Mouse (Mus musculus) spleen, postnatal 4 days (tissue): Measurements from ENCODE around the gene Pter.
A peak's percentile ranks its signal among the peaks of the same experiment; 100 is the strongest.

ENCODE experiments used
- DNase-seq, 2 experiments: peaks; one replicate each; pipeline ENCODE4 v3.0.0; 2022; ENCODE audit warnings: low spot score in 2 of 2

The Pter gene

DNA sequence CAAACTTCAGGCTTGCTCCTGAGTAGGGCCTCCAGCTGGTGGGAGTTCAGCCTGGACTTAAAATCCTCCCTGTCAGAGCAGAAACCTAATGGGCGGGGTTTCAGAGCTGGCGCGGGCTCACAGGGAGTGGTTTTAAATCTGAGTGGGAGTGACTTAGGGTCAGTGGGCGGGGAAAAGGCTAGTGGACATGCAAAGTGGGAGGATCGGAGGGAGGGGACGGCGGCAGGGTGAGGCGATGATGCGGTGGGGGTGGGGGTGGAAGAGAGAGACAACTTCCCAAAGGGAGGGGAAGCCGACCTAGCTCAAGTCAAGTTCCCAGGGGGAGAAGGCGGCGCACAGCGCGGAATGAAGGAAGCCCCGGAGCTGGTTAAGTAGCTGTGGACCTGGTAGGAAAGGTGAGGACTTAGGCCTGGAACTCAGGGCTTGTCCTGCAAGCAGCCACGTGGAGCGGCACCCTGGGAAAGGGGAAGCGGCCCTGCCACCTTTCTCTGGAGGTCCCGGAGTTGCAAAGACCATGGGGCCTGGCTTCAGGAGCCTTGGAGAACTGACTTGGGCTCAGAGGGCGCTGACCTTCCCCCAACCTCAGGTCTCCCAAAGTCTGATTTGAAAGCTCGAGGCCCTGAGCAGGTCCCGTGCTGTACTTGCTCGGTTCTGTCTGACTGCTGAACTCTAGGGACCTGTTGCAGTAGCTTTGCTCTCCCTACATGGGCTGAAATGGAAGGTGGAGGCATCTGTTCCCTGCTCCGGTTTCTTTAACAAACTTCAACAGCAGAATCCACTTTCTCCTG lies at the start of gene Pter:
Pter (plus strand) TSS at position 238 of the 788 bp plus-strand sequence.
- peak; percentile 76 to 79 for DNase-seq

DNA sequence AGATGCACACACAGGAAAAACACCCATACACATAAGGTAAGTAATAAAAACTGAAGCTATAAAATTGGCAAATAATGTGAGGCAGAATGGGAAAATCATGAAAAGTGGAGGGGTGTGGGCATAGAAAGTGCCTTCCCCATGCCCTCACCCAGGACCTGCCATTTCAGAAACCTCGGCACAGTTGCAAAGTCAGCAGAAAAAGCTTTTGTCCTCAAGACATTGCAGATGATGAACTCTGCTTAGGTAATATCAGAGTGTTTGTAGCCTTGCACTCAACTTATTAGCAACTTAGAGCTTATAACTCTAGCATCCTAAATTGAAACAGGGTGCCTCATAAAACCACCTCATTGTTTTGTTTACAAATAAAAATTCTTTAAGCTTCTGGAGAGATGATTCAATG lies 49.6 kb upstream of the Pter start:
- no peak for DNase-seq

DNA sequence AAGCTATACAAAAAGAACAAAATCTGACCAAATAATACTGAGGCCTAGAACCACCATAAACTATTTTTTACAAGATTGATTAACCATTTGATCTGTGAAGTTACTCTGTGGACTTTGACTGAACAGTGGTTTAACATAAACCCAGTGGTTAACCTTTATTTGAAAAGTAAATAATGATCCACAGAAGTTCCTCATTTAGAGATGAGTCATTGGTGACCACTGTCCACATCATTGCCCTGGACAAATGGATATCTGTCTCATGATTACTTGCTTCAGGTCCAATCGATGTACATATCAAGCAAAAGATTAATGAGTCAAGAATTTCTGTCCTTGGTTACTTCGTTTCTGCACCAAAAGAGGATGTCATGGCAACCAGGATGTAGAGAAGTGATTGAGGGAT lies 44.3 kb upstream of the Pter start:
- no peak for DNase-seq

DNA sequence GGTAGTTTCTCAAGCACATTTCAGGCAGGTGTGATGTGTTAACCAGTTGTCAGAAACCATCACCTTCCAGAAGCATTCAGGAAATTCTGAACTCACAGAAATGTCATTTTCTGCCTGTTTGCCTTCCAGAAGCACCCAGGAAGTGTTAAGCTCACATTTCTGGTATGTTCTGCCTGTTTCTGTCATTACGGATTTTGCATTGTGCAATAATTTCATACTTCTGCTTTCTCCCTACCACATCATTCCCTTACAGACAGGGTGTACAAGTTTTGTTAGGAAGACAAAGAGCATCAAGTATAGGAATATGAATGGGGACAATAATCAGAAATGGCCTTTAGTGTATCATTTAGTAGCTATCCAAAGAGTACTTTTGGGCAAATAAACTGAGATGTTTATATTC lies 42.8 kb upstream of the Pter start:
- no peak for DNase-seq

DNA sequence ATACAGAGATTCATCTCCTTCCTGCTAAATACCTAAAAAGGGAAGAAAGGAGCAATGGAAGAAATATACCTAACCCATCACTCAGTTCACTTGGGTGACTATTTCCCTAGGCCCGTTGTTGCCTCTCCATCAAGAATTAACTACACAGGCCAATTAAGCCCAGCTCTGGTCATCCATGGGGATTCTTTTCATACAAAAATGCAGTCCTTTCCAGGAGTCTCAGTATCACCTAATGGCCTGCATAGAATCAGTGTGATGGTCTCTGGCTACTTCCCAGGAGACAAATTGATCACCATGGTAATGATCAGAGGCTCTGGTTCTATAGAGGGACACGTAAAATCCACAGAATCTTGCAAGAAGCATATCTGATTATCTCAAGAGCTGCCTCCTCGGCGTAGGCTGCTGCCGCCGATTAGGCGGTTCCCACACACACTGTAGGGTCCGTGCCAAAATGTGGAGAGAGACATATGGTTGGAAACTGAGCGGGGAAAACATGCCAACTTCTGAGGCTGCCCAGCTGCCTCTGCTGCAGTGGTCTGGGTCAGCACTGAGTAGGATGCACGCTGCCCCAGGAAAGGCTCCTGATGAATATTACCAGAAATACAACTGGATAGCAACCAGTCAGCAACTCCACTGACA lies 40.4 kb upstream of the Pter start:
- no peak for DNase-seq

DNA sequence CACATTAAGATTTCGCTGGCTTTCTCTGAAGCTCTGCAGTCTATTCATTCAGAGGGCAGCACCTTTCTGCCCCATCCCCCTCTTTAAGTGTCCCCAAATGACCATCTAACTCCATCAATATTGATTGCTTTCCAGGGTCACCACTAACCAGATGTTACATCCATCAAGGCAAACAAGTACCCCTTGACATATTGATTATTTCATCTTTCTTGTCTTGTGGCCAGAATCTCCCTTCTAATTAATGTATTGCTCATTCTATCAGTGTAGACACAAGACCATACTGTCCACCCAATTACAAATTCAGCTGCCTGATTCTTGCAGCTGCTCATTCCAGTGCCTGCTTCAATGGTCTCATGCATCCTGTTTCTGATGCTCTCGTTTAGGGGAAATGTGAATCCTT lies 36.8 kb upstream of the Pter start:
- no peak for DNase-seq

DNA sequence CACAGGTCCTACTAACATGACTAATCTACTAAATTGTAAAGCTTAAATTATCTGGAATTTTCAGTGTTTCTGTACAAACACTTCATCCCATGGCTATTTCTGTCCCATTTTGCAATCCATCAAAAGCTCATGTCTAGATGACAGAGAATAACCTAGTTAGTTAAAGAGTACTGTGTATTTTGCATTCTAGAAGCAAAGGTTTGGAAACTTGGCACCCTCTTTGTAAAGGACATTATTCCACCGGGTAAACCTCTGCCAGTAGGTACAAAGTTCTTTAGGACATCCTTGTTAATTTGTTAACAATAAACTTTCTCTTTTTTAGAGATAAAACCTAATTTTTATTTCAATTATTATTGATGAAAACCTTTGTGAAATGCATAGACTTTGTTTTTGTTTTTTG lies 18.1 kb upstream of the Pter start:
- no peak for DNase-seq

DNA sequence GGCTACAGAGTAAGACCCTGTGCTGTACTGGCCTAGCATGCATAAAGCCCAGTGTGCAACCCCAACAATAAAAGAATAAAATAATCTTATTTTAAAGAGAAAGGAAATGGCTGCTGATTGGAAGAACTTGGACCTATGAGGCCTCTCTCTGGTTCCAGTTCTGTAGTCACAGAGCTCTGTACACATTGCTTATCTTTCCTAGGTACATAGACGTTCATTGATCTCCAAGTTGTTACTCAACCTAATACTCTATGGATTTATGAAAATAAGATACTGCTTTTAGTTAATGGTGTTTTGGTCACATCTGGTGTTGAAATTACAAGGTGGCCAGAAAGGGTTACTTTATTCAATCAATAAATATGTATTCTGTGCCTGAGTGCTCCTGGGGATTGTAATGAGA lies 1.8 kb downstream of the Pter start:
- no peak for DNase-seq

DNA sequence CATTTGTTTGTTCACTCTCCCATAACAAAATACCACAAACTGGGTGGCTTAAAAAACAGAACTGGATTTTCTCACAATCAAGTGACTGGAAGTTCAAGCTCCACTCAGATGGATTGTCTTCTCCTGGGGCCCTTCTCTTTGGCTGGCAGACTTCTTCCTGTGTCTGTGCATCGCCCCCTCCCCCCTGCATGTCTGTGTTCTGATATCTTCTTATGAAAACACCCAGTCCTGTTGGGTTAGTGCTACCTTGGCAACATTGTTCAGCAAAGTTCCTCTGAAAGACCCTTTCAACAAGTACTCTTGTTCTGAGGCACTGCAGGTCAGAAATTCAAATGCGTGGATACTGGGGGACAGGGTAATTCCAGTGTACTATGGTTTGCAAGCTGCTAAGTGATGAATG lies 6.5 kb downstream of the Pter start:
- no peak for DNase-seq

DNA sequence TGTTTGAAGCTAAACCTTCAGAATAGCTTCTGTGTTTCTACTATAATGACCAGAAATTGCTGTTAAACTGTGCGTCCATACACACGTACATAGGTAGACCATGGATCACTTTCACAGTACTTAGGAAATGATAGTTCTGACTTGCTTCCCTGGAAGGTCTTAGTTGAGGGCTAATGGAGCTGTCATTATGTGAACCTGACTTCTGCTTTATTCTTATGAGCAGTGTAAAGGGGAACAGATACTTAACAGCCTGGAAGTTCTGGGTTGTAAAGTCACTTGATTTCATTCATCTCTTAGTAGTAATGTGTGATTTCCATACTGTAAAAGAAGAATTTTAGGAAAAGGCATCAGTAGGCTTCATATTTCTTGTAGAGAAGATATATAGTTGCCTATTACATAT lies 10.1 kb downstream of the Pter start:
- DNase-seq, result no peak

DNA sequence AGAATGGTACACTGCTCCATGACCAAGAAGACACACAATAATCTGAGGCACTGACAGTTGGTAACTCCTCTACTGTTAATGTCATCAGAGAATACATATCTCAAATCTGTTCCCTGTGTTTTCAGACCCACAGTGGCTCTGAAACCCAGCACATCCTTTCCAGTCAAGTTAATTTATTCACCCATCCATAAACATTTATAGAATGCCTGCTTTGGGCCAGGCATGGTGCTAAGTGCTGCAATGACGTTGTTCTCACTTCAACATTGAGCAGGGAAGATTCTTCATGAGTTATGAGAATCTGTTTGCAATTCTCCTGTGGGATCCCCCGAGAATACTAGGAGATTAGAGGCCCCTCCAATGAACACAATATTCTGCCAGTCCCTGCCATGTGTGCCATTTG lies 11.4 kb downstream of the Pter start:
- peak in 1 of 2 experiments; percentile 17 for DNase-seq

DNA sequence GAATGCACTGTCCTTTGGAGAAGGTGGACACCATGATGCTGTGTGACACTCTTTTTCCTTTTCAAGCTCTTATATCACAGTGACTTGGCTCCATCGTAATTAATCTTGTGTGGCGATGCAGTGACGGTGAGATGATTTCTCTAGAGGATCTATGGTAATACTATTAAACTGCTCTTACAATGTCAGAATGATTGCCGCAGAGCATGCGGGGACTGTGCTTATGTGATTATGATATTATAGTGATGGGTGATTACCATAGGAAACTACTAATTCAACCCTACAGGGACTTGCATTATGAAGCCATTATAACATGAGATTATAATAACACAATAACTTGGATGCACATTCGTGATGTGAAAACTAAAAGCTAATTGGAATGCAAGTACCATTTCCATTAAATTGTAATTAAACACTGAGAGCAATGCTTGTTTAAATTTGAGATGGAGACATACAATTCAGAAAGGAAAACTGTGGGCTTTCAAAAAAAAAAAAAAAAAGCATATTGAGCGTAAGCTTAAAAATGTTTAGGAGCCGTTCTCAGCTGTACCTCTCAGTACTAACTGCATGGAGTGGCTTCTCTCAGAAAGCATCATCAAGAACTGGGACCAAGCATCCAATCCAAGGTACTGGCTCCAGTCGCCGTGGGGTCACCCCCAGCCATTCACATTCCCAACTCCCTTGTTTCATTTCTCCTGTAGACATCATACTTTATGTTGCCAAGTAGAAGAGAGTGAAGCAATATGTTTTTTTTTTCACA lies 13.8 kb downstream of the Pter start:
- DNase-seq, result peak in 1 of 2 experiments; percentile 28

DNA sequence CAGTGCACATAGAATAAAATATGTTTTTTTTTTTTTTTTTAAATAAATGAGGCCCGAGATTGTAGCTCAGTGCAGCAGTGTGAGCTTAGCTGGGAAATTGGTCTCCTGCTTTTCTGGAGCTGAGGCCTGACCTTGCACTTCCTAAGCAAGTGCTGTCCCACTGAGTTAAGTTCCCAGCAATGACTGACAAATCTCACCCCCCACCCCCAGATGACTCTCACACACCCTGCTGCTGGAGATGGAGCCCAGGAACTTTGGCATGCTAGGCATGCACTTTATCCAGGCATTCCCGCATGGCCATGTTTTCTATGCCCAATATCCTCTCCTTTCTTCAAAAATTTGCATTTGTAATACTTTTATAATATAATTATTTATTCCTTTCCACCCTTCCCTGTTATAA lies 14.8 kb downstream of the Pter start:
- no peak for DNase-seq

DNA sequence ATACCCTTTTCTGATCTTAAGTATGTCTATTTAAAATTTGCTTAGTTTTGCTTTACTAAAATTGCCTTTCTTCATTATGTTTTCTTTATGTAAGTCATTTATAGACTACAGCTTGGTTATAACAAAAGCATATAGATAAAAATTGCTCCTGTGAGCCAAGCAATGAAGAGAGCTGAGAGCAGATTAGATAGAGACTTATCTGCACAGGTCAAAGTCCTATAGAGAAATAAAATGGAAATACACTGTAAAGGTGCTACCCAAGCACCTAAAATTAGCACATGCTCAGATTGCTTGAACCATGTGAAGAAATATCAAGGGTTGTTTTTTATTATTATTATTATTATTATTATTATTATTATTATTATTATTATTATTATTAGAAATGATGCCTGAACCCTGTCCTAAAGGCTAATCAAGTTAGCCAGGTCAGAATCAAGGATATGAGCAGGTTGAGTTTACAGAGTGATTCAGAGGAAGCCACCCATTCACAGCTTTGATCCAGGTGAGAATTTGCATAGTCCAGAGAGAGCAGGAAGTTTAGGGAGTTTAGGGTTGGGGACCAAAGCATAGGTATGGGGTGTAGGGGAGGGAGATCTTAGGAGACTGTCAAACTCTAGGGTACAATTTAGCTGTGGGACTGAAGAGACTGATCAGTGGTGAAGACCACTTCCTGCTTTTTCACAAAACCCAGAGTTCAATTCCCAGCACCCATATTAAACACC lies 33.0 kb downstream of the Pter start:
- no peak for DNase-seq

DNA sequence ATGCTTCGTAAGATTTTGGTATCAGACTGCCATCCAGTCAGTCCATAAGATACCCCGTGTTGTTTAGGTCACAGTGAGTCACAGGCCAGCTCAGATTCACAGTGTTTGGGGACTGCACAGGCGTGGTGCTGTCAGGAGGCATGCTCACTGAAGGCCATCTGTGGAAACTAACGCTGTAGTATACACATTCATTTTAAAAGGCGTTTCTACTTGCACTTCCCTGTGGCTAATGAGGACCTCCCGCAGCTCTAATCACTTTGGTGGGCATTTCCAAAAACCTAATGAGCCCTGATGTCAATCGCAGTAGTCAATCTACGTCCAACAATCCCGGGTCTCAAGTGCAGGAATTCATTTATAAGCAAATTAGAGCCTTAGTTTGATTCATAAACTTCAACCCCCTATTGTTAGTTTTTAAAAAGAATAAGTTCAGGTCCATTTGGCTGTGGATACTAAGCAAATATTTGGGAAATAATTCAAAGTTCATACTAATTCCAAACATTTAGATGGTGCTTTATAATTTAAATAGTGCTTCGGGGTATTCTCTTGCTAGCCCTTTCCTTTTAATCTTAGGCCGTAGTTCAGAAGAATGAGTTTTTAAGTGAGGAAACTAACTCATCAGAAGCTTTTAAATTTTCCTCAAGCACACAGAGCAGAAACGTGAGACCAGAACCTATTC lies 46.3 kb downstream of the Pter start:
- DNase-seq, result no peak

DNA sequence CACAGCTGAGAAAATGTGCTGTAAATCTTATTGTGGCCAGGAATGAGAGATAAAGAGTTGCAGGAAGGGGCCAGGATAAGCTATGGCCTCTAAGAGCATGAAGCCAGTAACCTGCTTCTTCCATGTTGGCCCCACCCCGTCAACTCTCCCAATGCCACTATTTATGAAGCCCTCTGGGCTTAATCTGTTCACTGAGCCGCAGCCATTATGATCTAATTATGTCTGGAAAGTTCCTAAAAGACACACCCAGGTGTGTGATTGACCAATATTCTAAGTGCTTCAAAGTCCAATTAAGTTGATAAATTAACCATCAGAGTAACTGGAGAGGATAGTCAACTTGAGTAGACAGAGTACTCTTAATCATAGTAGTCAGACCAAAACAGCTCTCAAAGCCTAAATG lies 49.9 kb downstream of the Pter start:
- DNase-seq, result no peak

DNA sequence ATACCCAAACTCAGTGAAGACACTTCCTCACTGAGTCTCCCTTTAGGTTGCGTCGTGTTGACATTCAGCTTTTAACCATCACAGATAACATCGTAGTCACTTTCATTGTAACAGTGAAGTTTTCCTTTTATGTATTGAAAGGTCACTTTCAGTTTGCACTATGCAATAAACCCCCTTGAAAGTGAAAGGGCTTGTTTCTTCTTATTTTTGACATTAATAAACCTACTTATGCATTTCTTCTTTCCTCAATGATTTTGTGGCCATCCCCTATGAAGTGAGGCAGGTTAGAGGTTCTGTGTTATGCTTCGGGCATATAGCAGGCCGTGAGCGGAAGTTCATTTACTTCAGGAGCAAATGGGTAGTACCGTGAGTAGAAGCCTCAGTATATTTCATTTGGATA lies 53.5 kb downstream of the Pter start:
- DNase-seq, result no peak

DNA sequence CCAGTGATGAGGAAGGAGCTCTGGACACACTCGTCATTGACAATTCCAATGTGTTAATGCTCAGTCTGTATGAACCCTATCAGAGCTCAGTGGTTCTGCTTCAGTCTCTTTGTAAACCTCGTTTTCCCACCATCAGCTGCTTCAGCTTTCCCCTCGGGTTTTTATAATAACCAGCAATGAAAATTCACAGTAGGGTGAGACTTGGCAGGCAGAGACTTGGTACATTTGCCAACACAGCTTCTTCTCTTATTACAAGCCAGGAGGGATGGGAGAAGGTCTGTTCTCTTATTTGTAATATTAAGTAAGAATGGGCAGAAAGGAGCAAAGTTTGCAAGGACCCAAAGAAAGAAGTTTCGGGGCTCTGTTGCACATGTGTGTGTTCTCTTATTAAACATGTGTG lies 54.9 kb downstream of the Pter start:
- DNase-seq, result no peak

DNA sequence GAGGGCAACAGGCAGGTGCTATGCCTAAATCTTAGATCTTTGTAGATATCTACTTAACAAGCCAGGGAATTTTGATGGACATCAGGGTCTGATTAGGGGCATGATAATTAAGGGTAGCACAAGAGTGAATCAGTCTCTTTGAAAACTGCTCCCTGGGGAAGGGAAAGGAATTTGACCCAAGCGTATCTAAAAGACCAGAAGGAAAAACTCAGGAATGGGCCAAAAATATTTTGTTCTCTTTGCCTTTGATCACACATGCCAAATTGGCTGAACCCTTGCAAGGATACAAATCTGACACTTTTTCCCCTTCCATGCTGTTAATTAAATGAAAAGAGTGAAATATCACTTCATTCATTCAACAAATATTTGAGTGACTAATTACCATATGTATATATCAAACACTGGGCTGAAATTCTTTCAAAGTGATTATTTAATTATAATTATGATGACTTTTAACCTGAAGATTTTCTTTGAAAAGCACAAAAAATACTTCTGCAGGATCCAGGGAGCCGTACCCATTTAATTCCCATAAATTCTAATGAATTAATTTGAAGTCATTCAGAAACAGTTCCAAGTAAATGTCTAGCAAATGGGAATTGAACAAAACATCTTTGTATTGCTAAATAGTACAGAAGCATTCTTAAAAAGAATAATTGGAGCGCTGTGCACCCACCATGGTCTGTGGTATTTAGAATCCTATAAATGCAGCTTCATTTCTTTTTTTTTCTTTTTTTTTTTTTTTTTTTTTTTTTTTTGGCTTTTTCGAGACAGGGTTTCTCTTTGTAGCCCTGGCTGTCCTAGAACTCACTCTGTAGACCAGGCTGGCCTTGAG lies 61.3 kb downstream of the Pter start:
- no peak for DNase-seq

DNA sequence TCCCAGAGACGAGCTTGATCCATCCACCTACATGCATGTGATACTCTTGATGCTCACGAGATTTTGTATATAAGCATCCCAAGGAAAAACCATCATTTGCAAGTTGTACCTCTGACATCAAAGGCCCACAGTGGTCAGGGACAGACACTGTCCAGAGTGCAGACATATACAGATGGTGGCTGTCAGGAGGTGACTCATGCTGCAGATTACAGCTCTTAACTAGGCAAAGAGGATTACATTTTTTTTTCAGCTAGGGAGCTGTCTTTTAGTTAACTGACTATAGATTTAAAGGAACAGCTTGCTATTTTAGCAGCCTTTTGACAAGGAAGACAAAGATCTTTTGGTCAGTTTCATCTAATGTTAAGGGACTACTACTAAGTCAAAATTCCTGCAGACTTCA lies 76.2 kb downstream of the Pter start:
- no peak for DNase-seq

DNA sequence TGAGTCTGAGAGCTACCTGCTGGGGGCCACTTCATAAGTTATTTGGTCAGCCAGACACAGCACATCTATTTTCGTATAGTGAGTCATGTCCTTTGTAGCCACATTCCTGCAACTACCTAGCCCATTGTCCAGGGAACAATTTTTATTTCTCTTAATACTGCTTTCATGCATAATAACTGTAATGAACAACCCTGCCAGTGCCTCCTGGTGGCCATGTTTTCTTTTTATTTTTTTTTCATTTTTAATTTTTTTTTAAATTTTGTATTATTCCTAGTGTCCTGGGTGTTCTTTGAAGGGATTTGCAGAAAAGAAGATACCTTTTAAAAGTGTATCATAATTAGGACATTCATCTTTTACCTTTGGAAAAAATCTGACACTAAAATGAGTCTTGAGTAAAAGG lies 84.6 kb downstream of the Pter start:
- no peak for DNase-seq
